Mouse (Mus musculus) cortical plate, adult 2 months (tissue): ENCODE data around the gene Agbl1.

ENCODE experiments used
- CTCF ChIP-seq: fragments of 200-500 bp; IDR thresholded peaks from 2 replicates; pipeline ENCODE4 v1.5.1; 2011; ENCODE audit warnings: mild to moderate bottlenecking, control low read depth, low read length; ENCODE audit not compliant: insufficient read depth; ENCODE audit errors: extremely low read depth
- POLR2A ChIP-seq: fragments of 200-500 bp; IDR thresholded peaks from 2 replicates; pipeline ENCODE4 v1.6.1; 2011; ENCODE audit warnings: mild to moderate bottlenecking, low read length, control low read depth; ENCODE audit not compliant: insufficient read depth; ENCODE audit errors: extremely low read depth

DNA sequence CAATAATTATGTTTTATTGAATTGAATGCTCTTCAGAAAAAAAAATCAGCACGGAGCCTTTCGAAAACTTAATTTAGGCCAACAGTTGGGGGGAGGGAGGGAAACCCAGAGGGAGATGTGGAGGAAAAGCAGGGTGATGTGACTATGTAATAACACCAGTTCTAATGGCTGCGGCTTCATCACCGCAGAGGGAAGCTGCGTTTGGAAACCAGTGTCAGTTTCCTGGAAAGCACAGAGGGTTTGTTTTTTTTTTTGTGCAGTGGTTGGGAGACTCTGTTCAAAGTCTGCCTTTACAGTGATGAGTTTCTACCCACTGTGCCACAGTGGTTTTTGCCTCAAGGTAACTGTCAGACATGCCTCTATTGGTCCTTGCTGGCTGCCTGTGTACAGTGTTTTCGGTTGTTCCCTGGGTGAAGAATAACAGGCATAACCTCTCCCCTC is 44.0 kb upstream of the Agbl1 start:
- TF ChIP-seq CTCF (no peak), POLR2A (no peak)
